Mouse (Mus musculus) intestine, embryonic 16.5 days (tissue): ENCODE measurements around the gene Aoc3. TPM values are rescaled to one million over a fixed set of nuclear protein-coding genes. Genes with fewer than 3 reads are reported as not detected.
"Not testable (repeated sequence)": the region's sequence is repeated elsewhere in the genome, so short reads cannot be mapped to it uniquely, and the experiment has no call there.

Source experiments
- ATAC-seq: fragments of 200-750 bp; cut with Nextera tagmentation; 2 replicates; pipeline ENCODE4 v1.8.0; 2017; ENCODE audit warnings: moderate TSS enrichment, moderate library complexity
- H3K27ac ChIP-seq: fragments of 300-500 bp; sonication (generic); 2 replicates; pipeline ENCODE4 v1.5.1; 2014; ENCODE audit warnings: mild to moderate bottlenecking, low read length
- H3K27me3 ChIP-seq: fragments of 300-500 bp; sonication (generic); replicated peaks from 2 replicates; pipeline ENCODE4 v1.6.1; 2014; ENCODE audit warnings: low read length, control low read depth, mixed read lengths; ENCODE audit not compliant: control insufficient read depth, insufficient read depth
- H3K36me3 ChIP-seq: fragments of 300-500 bp; sonication (generic); 2 replicates; pipeline ENCODE4 v1.6.1; 2014; ENCODE audit warnings: low read length, control low read depth; ENCODE audit not compliant: control insufficient read depth, insufficient read depth
- H3K4me1 ChIP-seq: fragments of 300-500 bp; sonication (generic); 2 replicates; pipeline ENCODE4 v1.6.1; 2014; ENCODE audit warnings: low read length, control low read depth, mixed read lengths; ENCODE audit not compliant: control insufficient read depth, insufficient read depth
- H3K4me2 ChIP-seq: fragments of 300-500 bp; sonication (generic); 2 replicates; pipeline ENCODE4 v1.6.1; 2014; ENCODE audit warnings: low read depth, low read length, control low read depth
- H3K4me3 ChIP-seq: fragments of 300-500 bp; sonication (generic); 2 replicates; pipeline ENCODE4 v1.5.1; 2014; ENCODE audit warnings: mild to moderate bottlenecking, low read length
- H3K9ac ChIP-seq: fragments of 300-500 bp; sonication (generic); 2 replicates; pipeline ENCODE4 v1.6.1; 2014; ENCODE audit warnings: low read depth, low read length
- H3K9me3 ChIP-seq: fragments of 300-500 bp; sonication (generic); 2 replicates; pipeline ENCODE4 v1.6.1; 2016; ENCODE audit warnings: low read length, control low read depth; ENCODE audit not compliant: control insufficient read depth
- WGBS: fragments of 180-500 bp; shearing (Covaris S2); extraction: QIAGEN DNeasy Blood & Tissue Kit; methylation state at CpG from one replicate; pipeline ENCODE4 v1.1.7; 2014; 5-methylcytosine and 5-hydroxymethylcytosine counted together
- polyA plus RNA-seq: library from polyadenylated mRNA; unstranded; fragments of >200 nt; fragmentation: Nextera tagmentation; extraction: Ambion mirVana; gene quantifications from 2 replicates; pipeline ENCODE4 v1.2.1, GENCODE M21; 2015

The Aoc3 gene
- polyA plus RNA-seq, 1 experiment from 2014 or later = 2.4 TPM

- Histone ChIP-seq H3K4me2 (no peak overlapping the region), H3K27me3 (no peaks in the 10 kb centered on the region), H3K36me3 (peaks cover 23% of the 10 kb centered on the region), H3K9me3 (no peaks in the 10 kb centered on the region), H3K27ac (no peak overlapping the region), H3K4me3 (no peak overlapping the region), H3K9ac (no peak overlapping the region), H3K4me1 (peaks cover 3% of the 10 kb centered on the region; the same call in 1 of the 2 replicates)
- ATAC-seq = peak; percentile 72
- WGBS = 9% methylated on average over 4 of the region's 4 CpGs
These were observed 6.8 kb upstream of the Aoc3 start for GRCm38 (mm10) chr11:101323609-101324008.

GRCm38 (mm10) chr11:101324763-101325162, 5.6 kb upstream of the Aoc3 start, which contains the start of gene Aoc2:
Aoc2 (plus strand) TSS chr11:101325063.
- no peak for ATAC-seq
- peaks cover 19% of the 10 kb centered on the region for H3K36me3 ChIP-seq

DNA sequence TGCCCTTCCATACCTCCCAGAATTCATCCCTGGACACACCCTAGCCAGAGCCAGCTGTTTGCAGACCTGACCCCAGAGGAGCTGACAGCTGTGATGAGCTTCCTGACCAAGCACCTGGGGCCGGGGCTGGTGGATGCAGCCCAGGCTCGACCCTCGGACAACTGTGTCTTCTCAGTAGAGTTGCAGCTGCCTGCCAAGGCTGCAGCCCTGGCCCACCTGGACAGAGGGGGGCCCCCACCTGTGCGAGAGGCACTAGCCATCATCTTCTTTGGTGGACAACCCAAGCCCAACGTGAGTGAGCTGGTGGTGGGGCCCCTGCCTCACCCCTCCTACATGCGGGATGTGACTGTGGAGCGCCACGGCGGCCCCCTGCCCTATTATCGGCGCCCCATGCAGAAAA, 5.2 kb upstream of the Aoc3 start:
- not testable (repeated sequence) for H3K4me2 ChIP-seq, H3K27me3 ChIP-seq, H3K4me3 ChIP-seq, H3K9me3 ChIP-seq, H3K9ac ChIP-seq, H3K27ac ChIP-seq, H3K4me1 ChIP-seq, ATAC-seq
- peaks cover 14% of the 10 kb centered on the region for H3K36me3 ChIP-seq
- WGBS = 90% methylated on average over 11 of the region's 11 CpGs

More at GRCm38 (mm10) chr11:101324763-101325162, 5.6 kb upstream of the Aoc3 start, which contains the start of gene Aoc2:
- WGBS = 81% methylated on average over 5 of the region's 5 CpGs
- no peaks in the 10 kb centered on the region for H3K27me3 ChIP-seq
- H3K9ac ChIP-seq = no peak within 1 kb of the TSS
- no peaks in the 10 kb centered on the region for H3K9me3 ChIP-seq
- H3K4me2 ChIP-seq = no peak within 1 kb of the TSS
- no peak within 1 kb of the TSS for H3K4me3 ChIP-seq
- H3K4me1 ChIP-seq = peaks cover 8% of the 10 kb centered on the region; the same call in 1 of the 2 replicates
- no peak within 1 kb of the TSS for H3K27ac ChIP-seq

DNA sequence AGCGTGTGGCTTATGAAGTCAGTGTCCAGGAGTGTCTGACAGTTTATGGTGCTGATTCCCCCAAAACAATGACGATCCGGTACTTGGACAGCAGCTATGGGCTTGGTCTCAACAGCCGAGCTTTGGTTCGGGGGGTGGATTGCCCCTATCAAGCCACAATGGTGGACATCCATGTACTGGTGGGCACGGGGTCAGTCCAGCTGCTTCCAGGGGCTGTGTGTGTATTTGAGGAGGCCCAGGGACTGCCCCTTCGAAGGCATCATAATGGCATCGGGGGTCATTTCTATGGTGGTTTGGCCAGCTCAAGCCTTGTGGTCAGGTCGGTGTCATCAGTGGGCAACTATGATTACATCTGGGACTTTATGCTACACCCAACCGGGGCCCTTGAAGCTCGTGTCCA, 4.3 kb upstream of the Aoc3 start:
- Histone ChIP-seq H3K4me1 (peaks cover 8% of the 10 kb centered on the region; the same call in 1 of the 2 replicates), H3K36me3 (peaks cover 7% of the 10 kb centered on the region)
- 86% methylated on average over 11 of the region's 11 CpGs for WGBS

GRCm38 (mm10) chr11:101327311-101327710, 3.1 kb upstream of the Aoc3 start:
- Histone ChIP-seq H3K9ac (no peak overlapping the region), H3K9me3 (no peaks in the 10 kb centered on the region), H3K4me2 (no peak overlapping the region), H3K4me3 (no peak overlapping the region), H3K27me3 (no peaks in the 10 kb centered on the region), H3K4me1 (peaks cover 8% of the 10 kb centered on the region; the same call in 1 of the 2 replicates), H3K27ac (no peak overlapping the region), H3K36me3 (peaks cover 6% of the 10 kb centered on the region)
- 34% methylated on average over 3 of the region's 3 CpGs for WGBS
- ATAC-seq = no peak

More for the DNA sequence above, 4.3 kb upstream of the Aoc3 start:
- no peak overlapping the region for H3K4me2 ChIP-seq
- no peak overlapping the region for H3K9ac ChIP-seq
- no peak for ATAC-seq
- H3K27me3 ChIP-seq = no peaks in the 10 kb centered on the region
- no peaks in the 10 kb centered on the region for H3K9me3 ChIP-seq
- H3K4me3 ChIP-seq = no peak overlapping the region
- no peak overlapping the region for H3K27ac ChIP-seq

DNA sequence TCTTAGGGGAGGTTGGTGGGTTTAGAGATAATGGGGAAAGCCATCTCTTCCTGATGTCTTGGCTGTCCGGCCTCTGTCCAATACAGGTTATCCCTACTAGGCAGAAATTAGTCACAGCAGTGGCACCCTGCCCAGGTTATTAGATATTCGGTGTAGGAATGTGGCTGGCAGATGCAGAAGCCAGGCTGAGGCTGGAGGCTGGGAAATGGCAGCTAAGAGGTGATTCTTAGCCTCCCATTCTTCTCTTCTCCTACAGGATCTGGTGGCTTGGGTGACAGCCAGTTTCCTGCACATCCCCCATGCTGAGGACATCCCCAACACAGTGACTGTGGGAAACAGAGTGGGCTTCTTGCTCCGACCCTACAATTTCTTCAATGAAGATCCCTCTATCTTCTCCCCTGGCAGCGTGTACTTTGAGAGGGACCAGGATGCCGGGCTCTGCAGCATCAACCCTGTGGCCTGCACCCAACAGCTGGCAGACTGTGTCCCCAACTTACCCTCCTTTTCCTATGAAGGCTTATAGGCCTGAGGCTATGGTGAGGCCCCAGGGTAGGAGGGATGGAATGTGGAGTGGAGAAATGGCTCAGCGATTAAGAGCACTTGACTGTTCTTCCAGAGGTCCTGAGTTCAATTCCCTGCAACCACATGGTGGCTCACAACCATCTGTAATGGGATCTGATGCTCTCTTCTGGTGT, 1.3 kb upstream of the Aoc3 start:
- Histone ChIP-seq H3K4me1 (peaks cover 8% of the 10 kb centered on the region; the same call in 1 of the 2 replicates), H3K9ac (no peak overlapping the region), H3K36me3 (peaks cover 4% of the 10 kb centered on the region), H3K4me2 (no peak overlapping the region), H3K27me3 (no peaks in the 10 kb centered on the region), H3K4me3 (no peak overlapping the region), H3K27ac (peak overlapping the region; percentile 23; the same call in 1 of the 2 replicates), H3K9me3 (no peaks in the 10 kb centered on the region)
- WGBS = 84% methylated on average over 6 of the region's 6 CpGs
- ATAC-seq = no peak

- H3K36me3 ChIP-seq, H3K27me3 ChIP-seq, H3K9me3 ChIP-seq, H3K9ac ChIP-seq, ATAC-seq, H3K4me1 ChIP-seq: not testable (repeated sequence)
- peak overlapping the region; percentile 8; the same call in 1 of the 2 replicates for H3K4me3 ChIP-seq
- peak overlapping the region; percentile 24; the same call in 1 of the 2 replicates for H3K4me2 ChIP-seq
- 66% methylated on average over 6 of the region's 6 CpGs for WGBS
- H3K27ac ChIP-seq = peak overlapping the region; percentile 65
These were observed 556 bp downstream of the Aoc3 start for GRCm38 (mm10) chr11:101330961-101331360.

DNA sequence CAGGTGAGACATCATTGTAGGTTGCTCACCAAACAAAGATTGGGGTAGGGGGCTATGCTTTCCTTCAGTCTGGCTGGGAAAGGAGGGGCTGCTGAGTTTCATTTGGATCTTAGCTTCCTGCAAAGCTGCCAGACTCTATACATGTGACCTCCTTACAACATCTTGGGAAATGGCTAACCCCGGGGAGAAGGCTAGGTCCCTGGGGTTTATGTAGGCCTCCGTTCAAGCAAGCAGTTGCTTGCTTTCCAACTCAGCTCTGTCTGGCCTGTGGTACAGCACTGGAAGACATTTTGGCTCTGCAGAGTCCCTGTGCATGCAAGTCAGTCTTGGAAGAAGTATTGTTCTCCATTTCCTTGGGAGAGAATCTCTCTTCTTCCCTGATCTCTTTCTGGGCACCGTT, 2.1 kb downstream of the Aoc3 start:
- Histone ChIP-seq H3K4me3 (peak overlapping the region; percentile 20), H3K4me2 (peak overlapping the region; percentile 21; the same call in 1 of the 2 replicates), H3K9ac (no peak overlapping the region), H3K36me3 (no peaks in the 10 kb centered on the region), H3K27ac (no peak overlapping the region), H3K9me3 (no peaks in the 10 kb centered on the region), H3K27me3 (no peaks in the 10 kb centered on the region), H3K4me1 (peaks cover 9% of the 10 kb centered on the region)
- 64% methylated on average over 3 of the region's 3 CpGs for WGBS
- ATAC-seq = no peak

GRCm38 (mm10) chr11:101334023-101334422, 3.6 kb downstream of the Aoc3 start:
- Histone ChIP-seq H3K4me3 (peak overlapping the region; percentile 17; the same call in 1 of the 2 replicates), H3K9me3 (no peaks in the 10 kb centered on the region), H3K4me2 (0 out of 2 replicates have a peak overlapping the region, but pooled peaks have one; percentile 2), H3K36me3 (no peaks in the 10 kb centered on the region), H3K27ac (no peak overlapping the region), H3K4me1 (peaks cover 12% of the 10 kb centered on the region), H3K9ac (no peak overlapping the region), H3K27me3 (no peaks in the 10 kb centered on the region)
- 53% methylated on average over 10 of the region's 10 CpGs for WGBS
- ATAC-seq = no peak
